ENCODE assay signal across 29 mouse cellular contexts in genomic region chr2:62362211-62362610, GRCm38 (mm10). TPM values are rescaled to one million over a fixed set of nuclear protein-coding genes. Genes with fewer than 3 reads are reported as not detected.
DNase-seq lines count a peak whose midpoint lies in the region; ATAC-seq and TF ChIP-seq lines count a peak whose summit lies in the region.
"Had no signal": no experiment of that assay in that cellular context is flagged by ENCODE, and none has a peak within 500 bp of the region (broad histone marks: within the 10 kb centered on the region; RNA-seq: fewer than 3 reads in every experiment).

No protein-coding gene starts in this region.

- TF ChIP-seq EP300 in lung, postnatal 0 days (IDR thresholded peaks at IDR 0.05): no peak

- H3K9me3 ChIP-seq in kidney, embryonic 16.5 days (ENCODE audit: low read length): no peaks in the 10 kb centered on the region
- no peaks in the 10 kb centered on the region for H3K9me3 ChIP-seq in lung, embryonic 14.5 days (ENCODE audit: low read depth, low read length)
- H3K9me3 ChIP-seq in lung, postnatal 0 days (ENCODE audit: low read length): no peaks in the 10 kb centered on the region
- H3K9me3 ChIP-seq: embryonic facial prominence, embryonic 12.5 days; heart, embryonic 15.5 days; limb, embryonic 13.5 days; midbrain, embryonic 10.5 days had no signal

- no peak for ATAC-seq in kidney, embryonic 16.5 days (ENCODE audit: low FRiP score, low TSS enrichment)
- no peak for ATAC-seq in lung, embryonic 14.5 days (ENCODE audit: insufficient read depth)
- ATAC-seq in lung, postnatal 0 days: no peak
- ATAC-seq: midbrain, embryonic 16.5 days had no signal

- WGBS in kidney, embryonic 16.5 days: 78% methylated on average over 9 of the region's 9 CpGs
- 85% methylated on average over 9 of the region's 9 CpGs for WGBS in lung, embryonic 14.5 days
- WGBS in lung, postnatal 0 days: 71% methylated on average over 9 of the region's 9 CpGs

- no peaks in the 10 kb centered on the region for H3K4me1 ChIP-seq in kidney, embryonic 16.5 days (ENCODE audit: insufficient read depth, low read length)
- no peaks in the 10 kb centered on the region for H3K4me1 ChIP-seq in lung, embryonic 14.5 days (ENCODE audit: insufficient read depth)
- H3K4me1 ChIP-seq in lung, postnatal 0 days (ENCODE audit: insufficient read depth, low read depth, low read length): no peaks in the 10 kb centered on the region
- H3K4me1 ChIP-seq: embryonic facial prominence, embryonic 12.5 days; heart, embryonic 15.5 days; limb, embryonic 13.5 days; midbrain, embryonic 10.5 days had no signal

- H3K27ac ChIP-seq in kidney, embryonic 16.5 days (ENCODE audit: low read length): no peak overlapping the region
- H3K27ac ChIP-seq in lung, embryonic 14.5 days (ENCODE audit: low read depth): no peak overlapping the region
- no peak overlapping the region for H3K27ac ChIP-seq in lung, postnatal 0 days (ENCODE audit: low read length)
- H3K27ac ChIP-seq: embryonic facial prominence, embryonic 12.5 days; heart, embryonic 15.5 days; hindbrain, embryonic 14.5 days; limb, embryonic 13.5 days; liver, embryonic 14.5 days; macrophage; midbrain, embryonic 10.5 days had no signal

- H3K27me3 ChIP-seq in kidney, embryonic 16.5 days (ENCODE audit: insufficient read depth, low read length): no peaks in the 10 kb centered on the region
- no peaks in the 10 kb centered on the region for H3K27me3 ChIP-seq in lung, embryonic 14.5 days (ENCODE audit: insufficient read depth, low read length)
- H3K27me3 ChIP-seq in lung, postnatal 0 days (replicated peaks; ENCODE audit: insufficient read depth, low read length): no peaks in the 10 kb centered on the region
- H3K27me3 ChIP-seq: embryonic facial prominence, embryonic 12.5 days; heart, embryonic 15.5 days; limb, embryonic 13.5 days had no signal

- no peak overlapping the region for H3K4me2 ChIP-seq in kidney, embryonic 16.5 days (replicated peaks; ENCODE audit: low read depth, low read length)
- no peak overlapping the region for H3K4me2 ChIP-seq in lung, embryonic 14.5 days
- H3K4me2 ChIP-seq in lung, postnatal 0 days (replicated peaks; ENCODE audit: low read depth, low read length): no peak overlapping the region
- H3K4me2 ChIP-seq: embryonic facial prominence, embryonic 12.5 days; heart, embryonic 15.5 days; hindbrain, embryonic 14.5 days; limb, embryonic 13.5 days had no signal

- H3K36me3 ChIP-seq in kidney, embryonic 16.5 days (ENCODE audit: insufficient read depth, low read length): 0 out of 2 replicates have a peak, but pooled peaks cover 4% of the 10 kb centered on the region
- no peaks in the 10 kb centered on the region for H3K36me3 ChIP-seq in lung, embryonic 14.5 days (ENCODE audit: insufficient read depth)
- no peaks in the 10 kb centered on the region for H3K36me3 ChIP-seq in lung, postnatal 0 days (ENCODE audit: insufficient read depth, low read length)
- H3K36me3 ChIP-seq: embryonic facial prominence, embryonic 12.5 days; heart, embryonic 15.5 days; limb, embryonic 13.5 days; midbrain, embryonic 10.5 days had no signal

- TF ChIP-seq CTCF in lung, embryonic 14.5 days (IDR thresholded peaks at IDR 0.05; ENCODE audit: low read depth): no peak
- TF ChIP-seq CTCF in lung, postnatal 0 days (IDR thresholded peaks at IDR 0.05): no peak

- DNase-seq in cerebellum, postnatal 10 days: peak; percentile 32 to 37
- no peak for DNase-seq in cerebellum, adult 8-10 months
- DNase-seq in kidney, postnatal 10 days: peak; percentile 17
- peak; percentile 32 for DNase-seq in lung, embryonic 14.5 days
- DNase-seq in lung, postnatal 0 days (ENCODE audit: low spot score): no peak
- peak; percentile 28 for DNase-seq in lung, postnatal 25 days (ENCODE audit: low spot score)
- DNase-seq in spleen, adult 12 weeks (ENCODE audit: low spot score): no peak
- DNase-seq: adrenal gland, postnatal 10 days; cerebellum, adult 9-11 months; gastrocnemius, postnatal 25 days; heart, postnatal 36 days; kidney, adult 2 months; kidney, postnatal 36 days; layer of hippocampus, postnatal 36 days; right cerebral cortex, postnatal 14 days; spleen, adult 18-20 months; thymus, postnatal 25 days had no signal

- no peak overlapping the region for H3K4me3 ChIP-seq in kidney, embryonic 16.5 days (ENCODE audit: low read length)
- H3K4me3 ChIP-seq in lung, embryonic 14.5 days (ENCODE audit: low read depth, low read length): no peak overlapping the region
- no peak overlapping the region for H3K4me3 ChIP-seq in lung, postnatal 0 days (ENCODE audit: low read depth, low read length)
- H3K4me3 ChIP-seq: embryonic facial prominence, embryonic 12.5 days; erythroblast, embryonic 14.5 days; heart, embryonic 15.5 days; limb, embryonic 13.5 days; midbrain, embryonic 10.5 days; myocyte had no signal

- no peak overlapping the region for H3K9ac ChIP-seq in kidney, embryonic 16.5 days (replicated peaks; ENCODE audit: low read length)
- H3K9ac ChIP-seq in lung, embryonic 14.5 days: no peak overlapping the region
- no peak overlapping the region for H3K9ac ChIP-seq in lung, postnatal 0 days (replicated peaks; ENCODE audit: low read depth)
- H3K9ac ChIP-seq: embryonic facial prominence, embryonic 12.5 days; forebrain, postnatal 0 days; heart, embryonic 15.5 days; hindbrain, embryonic 14.5 days; limb, embryonic 13.5 days; liver, embryonic 14.5 days had no signal

RNA-seq across cellular contexts. Expression of gene Dpp4, which starts 49.8 kb away (rescaled TPM):
- polyA plus RNA-seq in kidney, embryonic 16.5 days (2015; fragmentation: Nextera tagmentation; extraction: Ambion mirVana): 118 and 125 TPM in 2 replicates
- 23.7 and 25.3 TPM in 2 replicates for polyA plus RNA-seq in lung, embryonic 14.5 days (2014; fragmentation: Nextera tagmentation; extraction: Ambion mirVana)
- polyA plus RNA-seq in lung, postnatal 0 days (2015; fragmentation: Nextera tagmentation; extraction: Ambion mirVana): 41.8 and 44.1 TPM in 2 replicates
- polyA plus RNA-seq: erythroblast, embryonic 14.5 days; myocyte had no signal

Comparison
In these comparisons a context has a peak if more than half of its experiments do, and no peak if none do; other contexts are left out.
1. DNase-seq: peak in cerebellum, postnatal 10 days (2 of 2), kidney, postnatal 10 days (single experiment), lung, embryonic 14.5 days (single experiment) and lung, postnatal 25 days (single experiment); none in cerebellum, adult 8-10 months (single experiment), lung, postnatal 0 days (single experiment) and spleen, adult 12 weeks (single experiment).